Mouse (Mus musculus) small intestine, adult 2 months (tissue): ENCODE data around the gene Ccl7. TPM values are rescaled to one million over a fixed set of nuclear protein-coding genes. Genes with fewer than 3 reads are reported as not detected.

Experiments used
- H3K27ac ChIP-seq: fragments of 200-500 bp; 2 replicates; pipeline ENCODE4 v1.5.1; 2012; ENCODE audit warnings: low read depth, low read length, control low read depth, inconsistent platforms; ENCODE audit not compliant: insufficient read depth
- H3K27me3 ChIP-seq: fragments of 200-500 bp; 2 replicates; pipeline ENCODE4 v1.6.1; 2012; ENCODE audit warnings: mild to moderate bottlenecking, moderate library complexity, low read length, inconsistent platforms; ENCODE audit not compliant: control insufficient read depth, insufficient read depth
- H3K36me3 ChIP-seq: fragments of 200-500 bp; 2 replicates; pipeline ENCODE4 v1.6.1; 2012; ENCODE audit warnings: mild to moderate bottlenecking, low read length, control low read depth, inconsistent platforms; ENCODE audit not compliant: control insufficient read depth, insufficient read depth
- H3K4me1 ChIP-seq: fragments of 200-500 bp; 2 replicates; pipeline ENCODE4 v1.6.1; 2012; ENCODE audit warnings: low read length, inconsistent platforms, mixed read lengths; ENCODE audit not compliant: control insufficient read depth, insufficient read depth, insufficient read length
- H3K4me3 ChIP-seq: fragments of 200-500 bp; 2 replicates; pipeline ENCODE4 v1.5.1; 2012; ENCODE audit warnings: low read depth, mild to moderate bottlenecking, control low read depth, inconsistent platforms, low read length, moderate library complexity
- CTCF ChIP-seq: fragments of 200-500 bp; IDR thresholded peaks from 2 replicates; pipeline ENCODE4 v1.5.1; 2012; ENCODE audit warnings: low read depth, mild to moderate bottlenecking, control low read depth, inconsistent platforms, low read length, moderate library complexity, mixed read lengths; ENCODE audit not compliant: insufficient replicate concordance, insufficient read length; ENCODE audit errors: extremely low read depth
- POLR2A ChIP-seq: fragments of 200-500 bp; IDR thresholded peaks from 2 replicates; pipeline ENCODE4 v1.6.1; 2012; ENCODE audit warnings: low read depth, mild to moderate bottlenecking, control low read depth, inconsistent platforms, low read length, moderate library complexity
- WGBS: fragments of 180-500 bp; shearing (Covaris S2); methylation state at CpG from one replicate; pipeline ENCODE4 v1.1.7; 2018; 5-methylcytosine and 5-hydroxymethylcytosine counted together
- polyA plus RNA-seq: library from polyadenylated mRNA; depleted of rRNA; stranded (reverse); fragments of >200 nt; gene quantifications from 2 replicates; pipeline ENCODE4 v1.2.3, GENCODE M21; 2012; rRNA removed

Ccl7 gene
- polyA plus RNA-seq, 1 experiment, result 0.32 TPM

DNA sequence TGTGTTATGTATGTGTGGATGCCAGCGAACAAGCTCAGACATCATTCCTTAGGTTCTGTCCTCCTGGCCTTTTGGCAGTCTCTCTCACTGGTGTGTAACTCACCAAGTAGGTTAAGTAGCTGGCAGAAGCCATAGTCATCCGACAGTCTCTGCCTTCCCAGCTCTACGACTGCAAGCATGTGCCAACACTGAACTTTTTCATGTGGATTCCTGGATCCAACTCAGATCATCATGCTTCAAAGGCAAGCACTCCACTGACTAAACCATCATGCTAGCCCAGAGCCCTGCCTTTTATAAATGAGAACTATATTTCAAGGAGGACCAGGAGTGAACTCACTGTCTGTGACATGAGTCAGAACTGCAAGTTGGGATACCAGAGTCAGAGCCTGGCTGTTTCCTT, 28.2 kb downstream of the Ccl7 start:
- no peaks in the 10 kb centered on the region for H3K4me1 ChIP-seq
- no peak overlapping the region for H3K4me3 ChIP-seq
- no peak overlapping the region for H3K27ac ChIP-seq
- WGBS, result 88% methylated on average over 3 of the region's 3 CpGs
- TF ChIP-seq POLR2A (no peak), CTCF (no peak)
- no peaks in the 10 kb centered on the region for H3K36me3 ChIP-seq
- H3K27me3 ChIP-seq, result no peaks in the 10 kb centered on the region

DNA sequence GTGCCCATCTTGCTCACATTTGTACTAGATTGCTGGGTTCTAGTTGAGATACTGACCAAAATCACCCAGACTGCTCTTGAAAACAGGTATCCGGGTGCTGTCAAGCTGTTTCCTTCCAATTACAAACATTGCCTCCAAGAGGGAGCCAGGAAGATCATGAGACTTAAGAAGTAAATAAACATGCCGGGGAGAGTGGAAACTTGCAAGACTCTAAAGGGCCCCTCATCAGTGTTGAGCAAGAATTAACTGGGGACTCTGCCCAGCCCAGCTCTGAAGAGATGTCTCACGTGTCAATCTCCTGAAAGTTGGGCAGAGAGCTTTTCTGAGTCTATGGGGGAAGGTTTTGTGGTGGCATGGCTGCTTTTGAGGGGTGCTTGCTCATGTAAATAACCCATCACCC, 31.5 kb downstream of the Ccl7 start:
- Histone ChIP-seq H3K27me3 (no peaks in the 10 kb centered on the region), H3K4me3 (no peak overlapping the region), H3K4me1 (no peaks in the 10 kb centered on the region), H3K27ac (no peak overlapping the region), H3K36me3 (no peaks in the 10 kb centered on the region)
- 43% methylated on average over 3 of the region's 3 CpGs for WGBS
- TF ChIP-seq POLR2A (no peak), CTCF (no peak)

- no peaks in the 10 kb centered on the region for H3K27me3 ChIP-seq
- H3K4me1 ChIP-seq, result no peaks in the 10 kb centered on the region
- H3K4me3 ChIP-seq, result no peak overlapping the region
- H3K36me3 ChIP-seq, result no peaks in the 10 kb centered on the region
- no peak overlapping the region for H3K27ac ChIP-seq
- no peak for TF ChIP-seq POLR2A
- no peak for TF ChIP-seq CTCF
Measured at GRCm38 (mm10) chr11:82078136-82078730, 32.7 kb downstream of the Ccl7 start.

DNA sequence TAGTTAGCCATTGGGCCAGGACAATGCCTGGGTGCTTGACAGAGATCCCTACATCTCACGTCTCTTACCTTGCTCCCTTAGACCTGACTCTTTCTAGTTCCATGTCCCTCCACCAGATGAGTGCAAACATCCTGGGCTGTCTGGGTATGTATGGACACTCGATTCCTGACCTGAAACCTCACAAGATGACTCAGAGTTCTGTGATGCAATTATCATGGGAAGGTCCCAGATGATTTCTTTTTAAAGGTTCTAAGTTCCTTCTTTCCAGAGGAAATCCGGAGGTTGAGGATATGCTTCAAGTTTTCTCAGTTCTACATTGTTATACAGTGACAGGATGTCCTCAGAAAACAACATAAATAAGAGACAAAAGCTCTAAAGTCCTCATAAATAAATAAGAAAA, 35.4 kb downstream of the Ccl7 start:
- Histone ChIP-seq H3K36me3 (no peaks in the 10 kb centered on the region), H3K4me3 (no peak overlapping the region), H3K4me1 (no peaks in the 10 kb centered on the region), H3K27ac (no peak overlapping the region), H3K27me3 (no peaks in the 10 kb centered on the region)
- 64% methylated on average over 3 of the region's 3 CpGs for WGBS
- no peak for TF ChIP-seq CTCF
- TF ChIP-seq POLR2A, result no peak

GRCm38 (mm10) chr11:82084360-82084759, 38.8 kb downstream of the Ccl7 start:
- Histone ChIP-seq H3K27ac (no peak overlapping the region), H3K4me3 (no peak overlapping the region), H3K27me3 (no peaks in the 10 kb centered on the region), H3K36me3 (no peaks in the 10 kb centered on the region), H3K4me1 (no peaks in the 10 kb centered on the region)
- TF ChIP-seq CTCF, result no peak
- no peak for TF ChIP-seq POLR2A
- 92% methylated on average over 3 of the region's 3 CpGs for WGBS

Other genes with a start within 250 kb of the Ccl7 start
- not detected in 2 replicates for gene 5530401A14Rik, start 185.0 kb upstream of the Ccl7 start, polyA plus RNA-seq
- gene Asic2, start 77.3 kb upstream of the Ccl7 start, polyA plus RNA-seq, result 0.47 and 1.4 TPM in 2 replicates
- gene Ccl2, start 10.1 kb upstream of the Ccl7 start, polyA plus RNA-seq, result 1.4 and 2.0 TPM in 2 replicates
- gene Gm17268, start 7.2 kb upstream of the Ccl7 start, polyA plus RNA-seq, result not detected in 2 replicates
- gene Ccl11, start 12.1 kb downstream of the Ccl7 start, polyA plus RNA-seq, result 12.6 and 14.8 TPM in 2 replicates
- gene Ccl12, start 56.1 kb downstream of the Ccl7 start, polyA plus RNA-seq, result 0.39 and 0.89 TPM in 2 replicates
- gene Ccl8, start 69.5 kb downstream of the Ccl7 start, polyA plus RNA-seq, result 1.1 and 6.2 TPM in 2 replicates